Mouse (Mus musculus) ES-E14 (cell line): ENCODE results near the gene Slc12a3.

Source experiments
- CHD2 ChIP-seq: IDR thresholded peaks from 2 replicates; pipeline ENCODE4 v1.6.1; 2014; ENCODE audit warnings: mild to moderate bottlenecking, low read depth, low read length, inconsistent platforms
- HCFC1 ChIP-seq: IDR thresholded peaks from 2 replicates; pipeline ENCODE4 v1.6.1; 2012; ENCODE audit warnings: low read length, inconsistent platforms, borderline replicate concordance; ENCODE audit not compliant: insufficient read depth
- MAFK ChIP-seq: IDR thresholded peaks from 2 replicates; pipeline ENCODE4 v1.6.1; 2014; ENCODE audit warnings: mild to moderate bottlenecking, low read depth, low read length, inconsistent platforms; ENCODE audit not compliant: insufficient read depth
- ZC3H11A ChIP-seq: IDR thresholded peaks from 2 replicates; pipeline ENCODE4 v1.6.1; 2012; ENCODE audit warnings: low read depth, mild to moderate bottlenecking, inconsistent platforms, low read length, borderline replicate concordance
- ZNF384 ChIP-seq: IDR thresholded peaks from 2 replicates; pipeline ENCODE4 v1.6.1; 2012; ENCODE audit warnings: low read depth, low read length, inconsistent platforms

DNA sequence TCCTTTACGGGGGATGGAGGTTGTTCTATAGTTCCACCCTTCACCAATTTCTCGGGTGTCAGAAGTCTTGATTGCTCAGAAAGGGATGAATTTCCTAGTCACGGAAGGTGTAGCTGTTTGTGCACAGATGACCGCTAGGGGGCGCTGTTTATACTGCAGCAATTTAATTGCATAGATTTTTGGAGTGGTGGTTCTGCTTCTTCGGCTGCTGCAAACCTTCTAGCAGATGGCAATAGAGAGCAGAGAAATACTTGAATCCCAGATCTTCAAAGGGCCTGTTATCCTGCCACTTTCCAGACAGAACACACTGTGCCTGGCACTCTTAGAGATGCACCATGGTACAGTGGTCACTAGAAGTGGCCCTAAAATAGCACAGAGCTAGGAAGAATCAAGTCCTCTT lies 14.3 kb downstream of the Slc12a3 start:
- TF ChIP-seq CHD2 (no peak), MAFK (no peak), ZNF384 (no peak), HCFC1 (no peak), ZC3H11A (no peak)
